Mouse (Mus musculus): Measurements from ENCODE around the gene Nos2. TPM values are rescaled to one million over a fixed set of nuclear protein-coding genes. Genes with fewer than 3 reads are reported as not detected.
"Not testable (repeated sequence)": the region's sequence is repeated elsewhere in the genome, so short reads cannot be mapped to it uniquely, and the experiment has no call there.

Nos2 gene
- total and polyA plus RNA-seq, 2 experiments from 2014 or later: 0.53 to 1.7 TPM

DNA sequence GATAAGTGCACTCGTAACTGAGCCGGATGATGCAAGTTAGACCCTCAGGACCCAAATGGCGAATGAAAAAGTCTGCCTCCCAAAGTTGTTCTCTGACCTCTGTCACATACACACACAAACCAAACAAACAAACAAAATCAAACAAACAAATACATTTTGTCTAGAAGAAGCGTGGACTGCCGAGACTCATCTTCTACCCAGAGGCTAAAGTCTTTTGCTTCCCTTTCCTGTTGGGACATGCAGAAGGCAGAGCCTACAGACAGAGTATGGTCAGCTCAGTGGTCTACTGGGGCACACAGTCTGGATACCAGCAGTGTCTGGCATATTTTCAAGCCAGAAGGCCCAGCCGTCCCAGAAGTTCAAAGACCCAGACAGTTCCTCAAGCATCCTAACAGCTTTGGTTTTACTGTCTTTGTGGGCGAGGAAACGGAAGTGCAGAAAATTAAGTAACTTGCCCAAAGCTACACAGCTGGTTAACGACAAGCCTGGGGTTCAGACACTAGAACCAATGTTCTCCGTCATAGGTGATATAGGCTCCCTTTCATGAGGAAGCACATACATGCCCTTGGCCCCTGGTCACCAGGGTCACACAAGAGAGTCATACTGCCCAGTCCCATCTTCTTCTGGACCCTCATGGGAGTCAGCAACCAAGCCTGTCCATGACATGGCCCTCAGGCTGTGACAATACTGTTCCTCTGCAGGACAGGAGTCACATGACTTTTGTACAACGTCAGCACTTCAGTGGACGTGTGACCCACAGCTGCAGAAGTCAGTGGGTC lies 62.1 kb downstream of the Nos2 start:
- H3K27ac ChIP-seq (ENCODE audit: low read depth): peak overlapping the region; percentile 33; the same call in 1 of the 2 replicates
- H3K9me3 ChIP-seq (replicated peaks; ENCODE audit: control insufficient read depth, low read length): no peaks in the 10 kb centered on the region
- ATAC-seq (ENCODE audit: insufficient read depth, low read depth) (no peak), DNase-seq (ENCODE audit: low spot score) (no peak)
- H3K4me1 ChIP-seq (ENCODE audit: control insufficient read depth, insufficient read depth): no peaks in the 10 kb centered on the region; the same call in 1 of the 2 replicates
- no peaks in the 10 kb centered on the region for H3K36me3 ChIP-seq (replicated peaks; ENCODE audit: control insufficient read depth, insufficient read depth, low read length)
- peak overlapping the region; percentile 45 for H3K4me3 ChIP-seq (ENCODE audit: low read depth, low read length)
- peak overlapping the region; percentile 28; the same call in 1 of the 2 replicates for H3K9ac ChIP-seq (replicated peaks; ENCODE audit: low read depth, low read length)
- H3K27me3 ChIP-seq (ENCODE audit: control insufficient read depth, insufficient read depth, low read length): no peaks in the 10 kb centered on the region
- whole genome bisulfite sequencing: 65% methylated on average over 12 of the region's 12 CpGs
- H3K4me2 ChIP-seq (ENCODE audit: low read depth, low read length): peak overlapping the region; percentile 61
- TF ChIP-seq CTCF (IDR thresholded peaks at IDR 0.05; ENCODE audit: low read depth) (no peak), EP300 (IDR thresholded peaks at IDR 0.05; ENCODE audit: low read depth) (no peak)

DNA sequence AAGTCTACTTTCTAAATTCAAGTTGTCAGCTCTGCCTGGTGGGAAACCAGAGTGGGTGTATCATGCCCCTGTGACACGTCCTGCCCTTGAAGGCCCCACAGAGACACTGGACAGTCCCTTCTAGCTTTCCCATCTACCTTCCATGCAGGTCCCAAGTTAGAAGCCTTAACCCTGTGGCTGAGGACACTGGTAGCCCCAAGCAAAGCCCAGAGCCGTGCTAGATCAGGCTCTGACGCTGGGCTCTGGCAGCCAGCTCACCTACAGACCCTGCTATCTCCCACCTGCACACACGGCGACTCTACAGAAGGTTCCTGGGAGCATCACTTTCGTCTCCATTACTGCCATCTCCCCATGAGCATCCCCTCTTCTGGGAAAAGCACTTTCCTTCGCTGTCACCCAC lies 63.0 kb downstream of the Nos2 start:
- TF ChIP-seq CTCF (IDR thresholded peaks at IDR 0.05; ENCODE audit: low read depth): no peak
- no peak for TF ChIP-seq EP300 (IDR thresholded peaks at IDR 0.05; ENCODE audit: low read depth)
- H3K4me2 ChIP-seq (ENCODE audit: low read depth, low read length): peak overlapping the region; percentile 61
- H3K36me3 ChIP-seq (replicated peaks; ENCODE audit: control insufficient read depth, insufficient read depth, low read length): no peaks in the 10 kb centered on the region
- ATAC-seq (ENCODE audit: insufficient read depth, low read depth) (no peak), DNase-seq (ENCODE audit: low spot score) (no peak)
- peak overlapping the region; percentile 52; the same call in 1 of the 2 replicates for H3K27ac ChIP-seq (ENCODE audit: low read depth)
- no peaks in the 10 kb centered on the region for H3K27me3 ChIP-seq (ENCODE audit: control insufficient read depth, insufficient read depth, low read length)
- peak overlapping the region; percentile 28 for H3K9ac ChIP-seq (replicated peaks; ENCODE audit: low read depth, low read length)
- H3K4me1 ChIP-seq (ENCODE audit: control insufficient read depth, insufficient read depth): no peaks in the 10 kb centered on the region; the same call in 1 of the 2 replicates
- peak overlapping the region; percentile 45 for H3K4me3 ChIP-seq (ENCODE audit: low read depth, low read length)
- no peaks in the 10 kb centered on the region for H3K9me3 ChIP-seq (replicated peaks; ENCODE audit: control insufficient read depth, low read length)
- 65% methylated on average over 7 of the region's 7 CpGs for WGBS

DNA sequence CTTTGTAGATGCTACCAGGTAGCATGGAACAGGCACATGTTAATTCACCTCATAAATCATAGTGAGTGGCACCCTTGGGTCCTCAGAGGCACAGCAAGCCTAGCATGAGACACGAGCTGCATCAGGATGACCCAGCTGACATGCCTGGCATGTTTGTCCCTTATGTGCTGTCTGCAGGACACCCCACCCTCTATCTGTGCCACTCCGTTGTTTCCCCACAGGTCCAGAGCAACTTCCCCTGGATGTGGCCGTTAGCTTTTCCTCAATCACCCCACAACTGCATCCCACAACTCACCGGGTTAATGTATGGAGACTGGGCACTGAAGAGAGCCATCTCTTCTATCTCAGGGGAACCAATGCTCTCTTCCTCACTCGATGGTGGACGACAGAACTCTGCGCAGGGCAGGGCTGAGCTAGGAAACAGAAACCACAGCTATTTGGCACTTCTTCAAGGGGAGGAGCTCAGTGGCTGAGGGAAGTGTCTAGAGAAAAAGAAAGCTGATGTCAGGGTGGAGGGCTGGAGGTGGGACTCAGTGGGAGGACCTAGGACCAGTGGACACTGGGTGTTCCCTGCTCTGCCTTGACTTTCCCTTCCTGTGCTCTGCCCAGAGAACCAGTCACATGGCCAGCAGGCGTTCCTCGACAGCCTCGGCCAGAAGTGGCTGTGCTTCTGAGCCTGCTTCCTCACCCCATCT lies 64.0 kb downstream of the Nos2 start, which contains the start of gene Lgals9:
Gene Lgals9, minus strand, starts transcription at position 464 of the 695 bp plus-strand sequence.
- H3K4me3 ChIP-seq (ENCODE audit: low read depth, low read length): peak within 1 kb of the TSS; percentile 45
- peak within 1 kb of the TSS; percentile 54 for H3K9ac ChIP-seq (replicated peaks; ENCODE audit: low read depth, low read length)
- H3K27me3 ChIP-seq (ENCODE audit: control insufficient read depth, insufficient read depth, low read length): no peaks in the 10 kb centered on the region
- H3K4me2 ChIP-seq (ENCODE audit: low read depth, low read length): peak within 1 kb of the TSS; percentile 61
- H3K9me3 ChIP-seq (replicated peaks; ENCODE audit: control insufficient read depth, low read length): no peaks in the 10 kb centered on the region
- no peaks in the 10 kb centered on the region; the same call in 1 of the 2 replicates for H3K4me1 ChIP-seq (ENCODE audit: control insufficient read depth, insufficient read depth)
- no peaks in the 10 kb centered on the region for H3K36me3 ChIP-seq (replicated peaks; ENCODE audit: control insufficient read depth, insufficient read depth, low read length)
- peak within 1 kb of the TSS; percentile 71 for H3K27ac ChIP-seq (ENCODE audit: low read depth)
- ATAC-seq (ENCODE audit: insufficient read depth, low read depth) (peak; percentile 92), DNase-seq (ENCODE audit: low spot score) (peak; percentile 87)
- TF ChIP-seq EP300 (IDR thresholded peaks at IDR 0.05; ENCODE audit: low read depth): no peak
- TF ChIP-seq CTCF (IDR thresholded peaks at IDR 0.05; ENCODE audit: low read depth): no peak
- WGBS: 34% methylated on average over 10 of the region's 10 CpGs

DNA sequence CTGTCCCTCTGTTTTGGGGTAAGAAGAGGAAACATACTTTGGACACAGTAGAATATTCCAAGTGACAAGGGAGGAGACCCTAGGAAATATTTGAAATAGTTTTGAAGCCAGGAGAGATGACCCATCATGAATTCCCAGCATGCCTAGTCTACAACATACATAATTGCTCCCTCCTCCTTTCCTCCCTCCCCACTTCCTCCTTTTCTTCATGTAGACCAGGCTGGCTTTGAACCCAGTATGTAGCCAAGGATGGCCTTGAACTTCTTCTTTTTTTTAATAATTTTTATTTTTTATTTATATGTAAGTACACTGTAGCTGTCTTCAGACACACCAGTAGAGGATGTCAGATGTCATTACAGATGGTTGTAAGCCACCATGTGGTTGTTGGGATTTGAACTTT lies 64.9 kb downstream of the Nos2 start:
- Histone ChIP-seq H3K9me3 (replicated peaks; ENCODE audit: control insufficient read depth, low read length) (0 out of 2 replicates have a peak, but pooled peaks cover 3% of the 10 kb centered on the region), H3K9ac (replicated peaks; ENCODE audit: low read depth, low read length) (no peak overlapping the region), H3K4me3 (ENCODE audit: low read depth, low read length) (no peak overlapping the region), H3K27ac (ENCODE audit: low read depth) (peak overlapping the region; percentile 71; the same call in 1 of the 2 replicates), H3K27me3 (ENCODE audit: control insufficient read depth, insufficient read depth, low read length) (no peaks in the 10 kb centered on the region), H3K4me2 (ENCODE audit: low read depth, low read length) (no peak overlapping the region), H3K36me3 (replicated peaks; ENCODE audit: control insufficient read depth, insufficient read depth, low read length) (no peaks in the 10 kb centered on the region), H3K4me1 (ENCODE audit: control insufficient read depth, insufficient read depth) (no peaks in the 10 kb centered on the region; the same call in 1 of the 2 replicates)
- ATAC-seq (ENCODE audit: insufficient read depth, low read depth): no peak
- DNase-seq (ENCODE audit: low spot score): no peak
- TF ChIP-seq EP300 (IDR thresholded peaks at IDR 0.05; ENCODE audit: low read depth) (no peak), CTCF (IDR thresholded peaks at IDR 0.05; ENCODE audit: low read depth) (no peak)

DNA sequence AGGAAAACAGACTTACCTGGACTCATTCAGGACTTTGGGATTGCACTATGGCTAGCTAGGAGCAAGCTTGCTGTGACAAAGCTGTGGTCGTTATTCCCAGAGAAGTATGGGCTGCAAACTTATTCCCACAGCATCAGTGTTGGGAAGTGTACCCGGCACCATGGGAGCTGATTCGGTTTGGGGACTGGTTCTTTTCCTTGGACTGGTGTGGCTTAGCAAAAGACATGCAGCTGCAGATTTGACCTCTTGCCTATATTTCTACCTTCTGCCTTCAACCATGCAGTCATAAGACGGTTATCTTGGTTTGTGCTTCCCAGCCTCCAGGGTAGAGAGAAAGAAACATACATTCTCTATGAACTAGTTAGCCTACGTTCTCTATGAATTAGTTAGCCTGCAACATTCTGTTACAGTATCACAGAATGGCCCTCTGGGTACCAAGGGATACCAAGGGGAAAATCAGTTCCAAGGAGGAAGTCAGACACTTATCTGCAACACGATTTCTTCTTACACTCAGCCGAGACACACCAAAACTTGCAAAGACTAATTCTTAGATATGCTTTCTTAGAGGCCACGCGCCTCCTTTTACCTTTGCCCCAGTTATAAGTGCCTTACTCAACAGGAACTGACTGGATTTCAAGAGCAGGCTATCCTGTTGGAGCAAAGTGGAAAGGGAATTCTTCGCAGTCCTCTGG lies 65.9 kb downstream of the Nos2 start:
- Histone ChIP-seq H3K4me2 (ENCODE audit: low read depth, low read length) (no peak overlapping the region), H3K9me3 (replicated peaks; ENCODE audit: control insufficient read depth, low read length) (0 out of 2 replicates have a peak, but pooled peaks cover 4% of the 10 kb centered on the region), H3K27me3 (ENCODE audit: control insufficient read depth, insufficient read depth, low read length) (no peaks in the 10 kb centered on the region), H3K4me3 (ENCODE audit: low read depth, low read length) (no peak overlapping the region), H3K36me3 (replicated peaks; ENCODE audit: control insufficient read depth, insufficient read depth, low read length) (no peaks in the 10 kb centered on the region), H3K27ac (ENCODE audit: low read depth) (no peak overlapping the region), H3K4me1 (ENCODE audit: control insufficient read depth, insufficient read depth) (no peaks in the 10 kb centered on the region; the same call in 1 of the 2 replicates), H3K9ac (replicated peaks; ENCODE audit: low read depth, low read length) (no peak overlapping the region)
- ATAC-seq (ENCODE audit: insufficient read depth, low read depth): no peak
- no peak for DNase-seq (ENCODE audit: low spot score)
- whole genome bisulfite sequencing: 77% methylated on average over 10 of the region's 10 CpGs
- TF ChIP-seq EP300 (IDR thresholded peaks at IDR 0.05; ENCODE audit: low read depth) (no peak), CTCF (IDR thresholded peaks at IDR 0.05; ENCODE audit: low read depth) (no peak)

DNA sequence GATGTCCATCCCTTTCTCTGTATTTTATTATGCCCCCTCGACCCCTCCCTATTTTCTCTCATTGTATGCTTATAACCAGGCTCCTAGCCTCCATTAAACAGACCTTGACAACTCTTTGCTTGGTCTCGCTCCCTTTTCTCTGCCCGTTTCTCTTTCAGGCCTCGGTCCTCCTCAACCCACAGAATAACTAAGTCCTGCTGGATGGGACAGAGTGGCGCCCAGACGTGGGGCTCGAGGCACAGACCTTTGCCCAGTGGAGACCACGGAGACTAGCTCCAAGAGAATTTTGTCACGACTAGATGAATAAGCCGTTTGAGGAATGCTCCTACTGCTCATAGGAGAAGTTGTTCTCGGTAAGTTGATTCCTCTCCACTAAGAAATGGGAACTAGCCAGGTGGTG lies 68.6 kb downstream of the Nos2 start:
- not testable (repeated sequence) for ATAC-seq (ENCODE audit: insufficient read depth, low read depth); DNase-seq (ENCODE audit: low spot score); H3K9ac ChIP-seq (replicated peaks; ENCODE audit: low read depth, low read length); H3K4me3 ChIP-seq (ENCODE audit: low read depth, low read length); H3K36me3 ChIP-seq (replicated peaks; ENCODE audit: control insufficient read depth, insufficient read depth, low read length); H3K27ac ChIP-seq (ENCODE audit: low read depth); H3K9me3 ChIP-seq (replicated peaks; ENCODE audit: control insufficient read depth, low read length); H3K4me1 ChIP-seq (ENCODE audit: control insufficient read depth, insufficient read depth); H3K27me3 ChIP-seq (ENCODE audit: control insufficient read depth, insufficient read depth, low read length); H3K4me2 ChIP-seq (ENCODE audit: low read depth, low read length)
- WGBS: 91% methylated on average over 11 of the region's 11 CpGs

All from heart, postnatal 0 days (tissue).